Comparison of ENCODE assay signal across 15 mouse cellular contexts in genomic region chr5:66572086-66572855, GRCm38 (mm10). TPM values are rescaled to one million over a fixed set of nuclear protein-coding genes. Genes with fewer than 3 reads are reported as not detected.
DNase-seq lines count a peak whose midpoint lies in the region; ATAC-seq lines count a peak whose summit lies in the region.
"Had no signal": no experiment of that assay in that cellular context is flagged by ENCODE, and none has a peak within 500 bp of the region (broad histone marks: within the 10 kb centered on the region; RNA-seq: fewer than 3 reads in every experiment).

No protein-coding gene starts in this region.

- no peaks in the 10 kb centered on the region for H3K27me3 ChIP-seq in intestine, embryonic 16.5 days (replicated peaks; ENCODE audit: control insufficient read depth, insufficient read depth, low read length)
- H3K27me3 ChIP-seq: heart, embryonic 15.5 days; limb, embryonic 12.5 days; neural tube, embryonic 12.5 days had no signal

- no peaks in the 10 kb centered on the region for H3K36me3 ChIP-seq in intestine, embryonic 16.5 days (ENCODE audit: control insufficient read depth, insufficient read depth, low read length)
- H3K36me3 ChIP-seq: heart, embryonic 15.5 days; hindbrain, embryonic 10.5 days; limb, embryonic 12.5 days; neural tube, embryonic 12.5 days had no signal

- peak; percentile 38 for DNase-seq in kidney, adult 9 months
- no peak for DNase-seq in kidney, adult 11 months
- peak; percentile 53 for DNase-seq in adrenal gland, postnatal 10 days
- DNase-seq in fat pad, adult 2 months (ENCODE audit: extremely low read depth, low read depth, low spot score), result peak; percentile 97
- DNase-seq in lung, postnatal 25 days (ENCODE audit: low spot score), result peak; percentile 74
- no peak for DNase-seq in left cerebral cortex, postnatal 25 days (ENCODE audit: low spot score in 2 of 2)
- DNase-seq: cerebellum, adult 9-11 months; kidney, adult 18-20 months had no signal

- intact Hi-C loops in left cerebral cortex, postnatal 25 days (cut with DNase I), result no loop called here

- H3K9ac ChIP-seq in intestine, embryonic 16.5 days (ENCODE audit: low read depth, low read length), result no peak overlapping the region
- H3K9ac ChIP-seq: heart, embryonic 15.5 days; limb, embryonic 12.5 days; liver, embryonic 14.5 days; neural tube, embryonic 12.5 days had no signal

- no peak overlapping the region for H3K4me3 ChIP-seq in intestine, embryonic 16.5 days (ENCODE audit: low read length)
- H3K4me3 ChIP-seq: heart, embryonic 15.5 days; hindbrain, embryonic 10.5 days; left cerebral cortex, adult 2 months; limb, embryonic 12.5 days; neural tube, embryonic 12.5 days had no signal

- no peak overlapping the region for H3K27ac ChIP-seq in intestine, embryonic 16.5 days (ENCODE audit: low read length)
- H3K27ac ChIP-seq: heart, embryonic 15.5 days; hindbrain, embryonic 10.5 days; left cerebral cortex, adult 2 months; limb, embryonic 12.5 days; liver, embryonic 14.5 days; neural tube, embryonic 12.5 days had no signal

- no peak for ATAC-seq in intestine, embryonic 16.5 days

- no peaks in the 10 kb centered on the region for H3K9me3 ChIP-seq in intestine, embryonic 16.5 days (ENCODE audit: control insufficient read depth, low read length)
- H3K9me3 ChIP-seq: heart, embryonic 15.5 days; hindbrain, embryonic 10.5 days; limb, embryonic 12.5 days; neural tube, embryonic 12.5 days had no signal

- 76% methylated on average over 13 of the region's 13 CpGs for WGBS in intestine, embryonic 16.5 days

- no peak overlapping the region for H3K4me2 ChIP-seq in intestine, embryonic 16.5 days (ENCODE audit: low read depth, low read length)
- H3K4me2 ChIP-seq: heart, embryonic 15.5 days; limb, embryonic 12.5 days; neural tube, embryonic 12.5 days had no signal

- H3K4me1 ChIP-seq in intestine, embryonic 16.5 days (ENCODE audit: control insufficient read depth, insufficient read depth, low read length), result peaks cover 11% of the 10 kb centered on the region; the same call in 1 of the 2 replicates

RNA-seq across cellular contexts. Expression of gene Apbb2, which starts 46.3 kb away (rescaled TPM):
- 10 to 100 TPM; 47.3 to 60.3 TPM for total RNA-seq in adrenal gland, postnatal 10 days (2021)
- 10 to 100 TPM; 60.5 to 66.8 TPM for total RNA-seq in left cerebral cortex, postnatal 25 days (2021)
- polyA plus RNA-seq in intestine, embryonic 16.5 days (2015; fragmentation: Nextera tagmentation; extraction: Ambion mirVana), result 31.2 and 32.8 TPM in 2 replicates

Comparison
In these comparisons a context has a peak if more than half of its experiments do, and no peak if none do; other contexts are left out.
1. DNase-seq: peak in kidney, adult 9 months (single experiment), adrenal gland, postnatal 10 days (single experiment), fat pad, adult 2 months (single experiment) and lung, postnatal 25 days (single experiment); none in kidney, adult 11 months (single experiment) and left cerebral cortex, postnatal 25 days (0 of 2).